Mouse (Mus musculus): ENCODE results near the gene Gria4. TPM values are rescaled to one million over a fixed set of nuclear protein-coding genes. Genes with fewer than 3 reads are reported as not detected.
"Not testable (repeated sequence)": the region's sequence is repeated elsewhere in the genome, so short reads cannot be mapped to it uniquely, and the experiment has no call there.

Gene Gria4
- polyA plus RNA-seq (2015; fragmentation: Nextera tagmentation; extraction: Ambion mirVana): 1.1 and 1.2 TPM in 2 replicates

- H3K27ac ChIP-seq: no peak within 1 kb of the TSS
- H3K36me3 ChIP-seq: no peaks in the 10 kb centered on the region
- no peaks in the 10 kb centered on the region for H3K27me3 ChIP-seq
- peaks cover 4% of the 10 kb centered on the region; the same call in 1 of the 2 replicates for H3K4me1 ChIP-seq
- H3K9ac ChIP-seq: peak within 1 kb of the TSS; percentile 23; the same call in 1 of the 2 replicates
- no peaks in the 10 kb centered on the region for H3K9me3 ChIP-seq
- ATAC-seq (ENCODE audit: insufficient number of reproducible peaks, low FRiP score, low TSS enrichment, low read depth): peak; percentile 61; the same call in 1 of the 2 replicates
- under 1% methylated on average over 46 of the region's 46 CpGs for WGBS
- H3K4me3 ChIP-seq: peak within 1 kb of the TSS; percentile 54
- peak within 1 kb of the TSS; percentile 95 for H3K4me2 ChIP-seq
These were observed at the start of gene Gria4 for GRCm38 (mm10) chr9:4795544-4796288. TSS of gene Gria4 (minus strand) at chr9:4796234.

- ATAC-seq (ENCODE audit: insufficient number of reproducible peaks, low FRiP score, low TSS enrichment, low read depth); H3K27me3 ChIP-seq; H3K4me3 ChIP-seq; H3K9ac ChIP-seq; H3K4me2 ChIP-seq; H3K9me3 ChIP-seq; H3K4me1 ChIP-seq; H3K27ac ChIP-seq; H3K36me3 ChIP-seq: not testable (repeated sequence)
- 61% methylated on average over 2 of the region's 2 CpGs for WGBS
These were observed 14.9 kb upstream of the Gria4 start for GRCm38 (mm10) chr9:4810941-4811340.

GRCm38 (mm10) chr9:4803151-4803755 lies 7.2 kb upstream of the Gria4 start:
- no peaks in the 10 kb centered on the region for H3K4me1 ChIP-seq
- H3K9ac ChIP-seq: no peak overlapping the region
- no peak overlapping the region for H3K4me3 ChIP-seq
- H3K27me3 ChIP-seq: no peaks in the 10 kb centered on the region
- H3K4me2 ChIP-seq: no peak overlapping the region
- no peak for ATAC-seq (ENCODE audit: insufficient number of reproducible peaks, low FRiP score, low TSS enrichment, low read depth)
- no peaks in the 10 kb centered on the region for H3K36me3 ChIP-seq
- H3K9me3 ChIP-seq: no peaks in the 10 kb centered on the region
- WGBS: 71% methylated on average over 7 of the region's 7 CpGs
- H3K27ac ChIP-seq: no peak overlapping the region

- 78% methylated on average over 2 of the region's 2 CpGs for WGBS
These were observed 1.4 kb upstream of the Gria4 start for GRCm38 (mm10) chr9:4797396-4797795.

GRCm38 (mm10) chr9:4796289-4796645 lies 233 bp upstream of the Gria4 start:
- Histone ChIP-seq H3K27me3 (no peaks in the 10 kb centered on the region), H3K27ac (no peak overlapping the region), H3K4me3 (peak overlapping the region; percentile 54), H3K9ac (peak overlapping the region; percentile 23; the same call in 1 of the 2 replicates), H3K9me3 (no peaks in the 10 kb centered on the region), H3K4me2 (peak overlapping the region; percentile 95), H3K36me3 (no peaks in the 10 kb centered on the region), H3K4me1 (peaks cover 4% of the 10 kb centered on the region; the same call in 1 of the 2 replicates)
- WGBS: 4% methylated on average over 4 of the region's 4 CpGs
- ATAC-seq (ENCODE audit: insufficient number of reproducible peaks, low FRiP score, low TSS enrichment, low read depth): no peak

More at GRCm38 (mm10) chr9:4797396-4797795, 1.4 kb upstream of the Gria4 start:
- Histone ChIP-seq H3K4me2 (no peak overlapping the region), H3K4me1 (peaks cover 4% of the 10 kb centered on the region; the same call in 1 of the 2 replicates), H3K27ac (no peak overlapping the region), H3K27me3 (no peaks in the 10 kb centered on the region), H3K9me3 (no peaks in the 10 kb centered on the region), H3K36me3 (no peaks in the 10 kb centered on the region), H3K4me3 (no peak overlapping the region), H3K9ac (no peak overlapping the region)
- no peak for ATAC-seq (ENCODE audit: insufficient number of reproducible peaks, low FRiP score, low TSS enrichment, low read depth)

- no peaks in the 10 kb centered on the region for H3K36me3 ChIP-seq
- no peaks in the 10 kb centered on the region for H3K27me3 ChIP-seq
- WGBS: 4% methylated on average over 5 of the region's 6 CpGs
- H3K9me3 ChIP-seq: no peaks in the 10 kb centered on the region
- H3K4me1 ChIP-seq: peaks cover 4% of the 10 kb centered on the region; the same call in 1 of the 2 replicates
- H3K27ac ChIP-seq: no peak overlapping the region
- ATAC-seq (ENCODE audit: insufficient number of reproducible peaks, low FRiP score, low TSS enrichment, low read depth): no peak
- H3K4me3 ChIP-seq: peak overlapping the region; percentile 54
- H3K9ac ChIP-seq: no peak overlapping the region
- H3K4me2 ChIP-seq: peak overlapping the region; percentile 95
These were observed 959 bp downstream of the Gria4 start for GRCm38 (mm10) chr9:4795075-4795474.

- H3K27ac ChIP-seq: no peak overlapping the region
- no peak overlapping the region for H3K4me2 ChIP-seq
- H3K4me3 ChIP-seq: no peak overlapping the region
- H3K9ac ChIP-seq: no peak overlapping the region
- H3K9me3 ChIP-seq: no peaks in the 10 kb centered on the region
- ATAC-seq (ENCODE audit: insufficient number of reproducible peaks, low FRiP score, low TSS enrichment, low read depth): no peak
- H3K4me1 ChIP-seq: peaks cover 4% of the 10 kb centered on the region; the same call in 1 of the 2 replicates
- 37% methylated on average over 10 of the region's 10 CpGs for WGBS
- H3K36me3 ChIP-seq: no peaks in the 10 kb centered on the region
- no peaks in the 10 kb centered on the region for H3K27me3 ChIP-seq
These were observed 1.6 kb downstream of the Gria4 start for GRCm38 (mm10) chr9:4794411-4794810.

GRCm38 (mm10) chr9:4749407-4749806 lies 46.6 kb downstream of the Gria4 start:
- H3K27me3 ChIP-seq; H3K36me3 ChIP-seq; ATAC-seq (ENCODE audit: insufficient number of reproducible peaks, low FRiP score, low TSS enrichment, low read depth); H3K9me3 ChIP-seq; H3K4me1 ChIP-seq; H3K4me3 ChIP-seq; H3K9ac ChIP-seq; H3K4me2 ChIP-seq; H3K27ac ChIP-seq: not testable (repeated sequence)

GRCm38 (mm10) chr9:4714086-4714485 lies 81.9 kb downstream of the Gria4 start:
- H3K27ac ChIP-seq: no peak overlapping the region
- 61% methylated on average over 2 of the region's 2 CpGs for WGBS
- no peak overlapping the region for H3K4me2 ChIP-seq
- no peaks in the 10 kb centered on the region for H3K36me3 ChIP-seq
- no peak overlapping the region for H3K4me3 ChIP-seq
- H3K4me1 ChIP-seq: no peaks in the 10 kb centered on the region
- no peak for ATAC-seq (ENCODE audit: insufficient number of reproducible peaks, low FRiP score, low TSS enrichment, low read depth)
- H3K9me3 ChIP-seq: no peaks in the 10 kb centered on the region
- H3K9ac ChIP-seq: no peak overlapping the region
- H3K27me3 ChIP-seq: no peaks in the 10 kb centered on the region

- Histone ChIP-seq H3K4me3 (no peak overlapping the region), H3K9me3 (no peaks in the 10 kb centered on the region), H3K36me3 (no peaks in the 10 kb centered on the region), H3K27me3 (no peaks in the 10 kb centered on the region), H3K9ac (no peak overlapping the region), H3K27ac (no peak overlapping the region), H3K4me2 (no peak overlapping the region), H3K4me1 (no peaks in the 10 kb centered on the region)
- no peak for ATAC-seq (ENCODE audit: insufficient number of reproducible peaks, low FRiP score, low TSS enrichment, low read depth)
These were observed 83.7 kb downstream of the Gria4 start for GRCm38 (mm10) chr9:4712367-4712766.

- Histone ChIP-seq H3K9me3 (no peaks in the 10 kb centered on the region), H3K4me1 (no peaks in the 10 kb centered on the region), H3K27me3 (no peaks in the 10 kb centered on the region), H3K36me3 (no peaks in the 10 kb centered on the region), H3K4me2 (no peak overlapping the region), H3K4me3 (no peak overlapping the region), H3K27ac (no peak overlapping the region), H3K9ac (no peak overlapping the region)
- 76% methylated on average over 1 of the region's 1 CpGs for WGBS
- no peak for ATAC-seq (ENCODE audit: insufficient number of reproducible peaks, low FRiP score, low TSS enrichment, low read depth)
These were observed 108.9 kb downstream of the Gria4 start for GRCm38 (mm10) chr9:4687149-4687548.

- WGBS: 72% methylated on average over 2 of the region's 2 CpGs
These were observed 115.8 kb downstream of the Gria4 start for GRCm38 (mm10) chr9:4680244-4680643.

More at GRCm38 (mm10) chr9:4680244-4680643, 115.8 kb downstream of the Gria4 start:
- Histone ChIP-seq H3K27ac (no peak overlapping the region), H3K9me3 (no peaks in the 10 kb centered on the region), H3K27me3 (no peaks in the 10 kb centered on the region), H3K4me2 (no peak overlapping the region), H3K9ac (no peak overlapping the region), H3K4me3 (no peak overlapping the region), H3K4me1 (no peaks in the 10 kb centered on the region), H3K36me3 (no peaks in the 10 kb centered on the region)
- no peak for ATAC-seq (ENCODE audit: insufficient number of reproducible peaks, low FRiP score, low TSS enrichment, low read depth)

Measured in limb, embryonic 15.5 days (tissue).